Mouse (Mus musculus) cerebellum, adult 18-20 months (tissue): Measurements from ENCODE around the gene Mrnip.
A peak's percentile ranks its signal among the peaks of the same experiment; 100 is the strongest.

Source experiments
- DNase-seq, 2 experiments: peaks; one replicate each; pipeline ENCODE4 v3.0.0; 2021

Mrnip gene

DNA sequence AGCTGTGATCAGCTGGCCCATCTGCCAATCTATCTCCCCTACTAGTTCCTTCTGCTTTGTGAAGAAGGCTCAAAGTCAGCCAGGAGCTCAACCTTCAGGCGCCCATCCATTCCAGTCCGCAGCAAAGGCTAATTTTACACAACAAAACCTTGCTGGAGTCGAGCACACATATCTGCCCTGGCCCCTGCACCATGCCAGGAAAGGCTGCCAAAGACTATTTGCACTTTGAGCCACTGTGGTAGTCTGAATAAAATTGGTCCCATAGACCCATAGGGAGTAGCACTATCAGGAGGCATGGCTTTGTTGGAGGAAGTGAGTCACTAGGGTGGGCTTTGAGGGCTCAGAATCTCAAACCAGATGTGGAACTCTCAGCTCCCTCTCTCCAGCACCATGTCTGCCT is 31.2 kb downstream of the Mrnip start:
- DNase-seq, result no peak

DNA sequence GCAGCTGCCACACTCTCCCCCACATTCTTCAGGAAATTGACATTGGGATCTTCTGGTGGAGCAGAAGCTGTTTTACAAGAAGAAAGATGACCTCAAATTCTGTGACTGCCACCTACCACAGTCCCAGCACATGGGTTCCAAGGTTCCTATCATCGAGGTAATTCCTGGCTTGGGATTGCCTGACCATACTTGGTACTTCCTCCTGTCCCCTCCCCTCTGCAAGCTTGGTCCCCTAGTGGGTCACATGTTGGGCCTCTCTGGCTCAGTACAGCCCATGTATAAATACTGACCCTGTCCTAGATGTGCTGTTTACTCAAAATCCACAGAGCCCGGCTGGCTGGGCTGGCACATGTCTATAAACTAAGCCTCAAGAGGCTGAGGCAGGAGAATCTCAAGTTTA is 31.8 kb downstream of the Mrnip start:
- DNase-seq, result no peak

DNA sequence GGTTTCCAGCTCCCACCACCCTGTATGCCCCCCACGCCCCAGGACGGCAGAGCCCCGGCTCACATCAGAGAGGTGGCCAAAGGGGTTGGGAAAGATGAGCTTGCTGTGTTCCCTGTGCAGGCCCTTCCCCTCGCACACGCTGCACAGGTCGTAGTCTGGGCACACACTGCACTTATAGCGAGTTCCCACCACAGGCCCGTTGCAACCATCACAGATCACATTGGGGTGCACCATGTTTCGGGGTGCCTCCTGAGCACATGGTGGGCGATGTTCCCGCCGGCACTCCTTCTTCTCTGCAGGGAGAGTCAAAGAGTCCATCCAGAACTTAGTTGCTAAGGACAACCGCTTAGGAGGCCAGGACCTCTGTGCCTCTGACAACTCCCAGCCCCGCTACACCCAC is 33.1 kb downstream of the Mrnip start:
- DNase-seq, result no peak

DNA sequence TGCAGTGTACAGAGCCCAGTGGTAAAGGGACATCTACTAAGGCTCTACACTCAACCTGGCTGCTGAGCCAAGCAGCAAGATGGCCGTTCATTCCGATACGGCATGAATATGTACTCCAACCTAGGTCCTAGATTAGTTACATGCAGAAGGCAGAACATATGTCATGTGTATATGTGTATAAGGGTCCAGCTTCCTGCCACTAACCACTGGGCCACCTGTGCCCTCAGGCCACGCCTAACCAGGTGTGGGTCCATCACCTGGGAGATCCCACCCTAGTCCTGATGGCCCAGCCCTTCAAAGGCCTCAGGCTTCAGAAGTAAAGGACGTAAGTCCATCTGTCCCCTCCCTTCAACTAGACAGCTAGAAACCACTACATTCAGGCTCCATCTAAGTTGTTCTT is 33.8 kb downstream of the Mrnip start:
- no peak for DNase-seq

DNA sequence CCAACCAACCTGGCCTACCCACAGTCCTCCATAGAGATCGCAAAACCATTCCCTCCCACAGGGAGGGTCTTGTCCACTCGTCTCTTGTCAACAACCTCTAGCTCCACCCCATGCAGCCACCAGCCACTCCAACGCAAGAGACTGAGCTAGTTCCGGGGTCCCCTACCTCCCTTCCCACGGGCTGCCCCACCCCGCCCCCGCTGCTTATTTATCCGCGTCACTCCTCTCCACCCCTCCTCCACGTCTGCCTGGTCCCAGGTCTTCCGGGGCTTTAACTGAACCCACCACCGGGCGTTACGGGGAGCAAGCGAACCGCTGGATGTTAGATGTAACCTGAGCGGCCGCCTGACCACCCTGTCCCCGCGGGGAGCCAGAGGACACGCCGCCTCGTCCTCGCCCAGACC is 35.9 kb downstream of the Mrnip start:
- peak; percentile 85 to 94 for DNase-seq

DNA sequence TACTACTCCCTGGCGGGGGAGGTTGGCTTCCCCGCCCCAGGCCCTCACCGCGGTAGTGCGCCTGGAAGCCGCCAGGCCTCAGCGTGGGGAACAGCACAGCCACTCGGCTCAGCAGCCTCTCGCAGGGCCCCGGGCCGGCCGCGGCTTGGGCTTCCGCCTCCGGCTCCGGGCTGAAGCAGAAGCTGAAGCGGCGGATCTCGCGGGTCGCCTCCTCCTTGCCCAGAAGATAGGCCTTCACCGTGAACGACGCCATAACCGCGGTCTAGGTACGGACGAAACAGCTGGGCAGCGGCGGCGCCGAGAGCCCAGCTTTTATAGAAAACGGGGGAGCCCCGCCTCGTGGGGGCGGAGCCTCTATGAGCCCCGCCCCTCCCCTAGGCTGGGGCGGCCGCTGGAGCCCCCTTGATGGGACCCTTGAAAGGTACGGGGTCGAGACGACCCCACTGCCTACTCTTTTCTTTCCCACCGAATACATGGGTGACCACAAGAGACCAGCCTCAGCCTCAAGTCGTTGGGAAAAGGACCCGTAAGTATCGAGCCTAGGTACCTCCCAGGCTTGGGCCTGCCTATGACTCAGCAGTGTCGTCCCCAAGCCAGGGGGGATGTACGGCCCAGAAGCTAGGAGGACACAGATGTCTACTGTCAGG is 36.4 kb downstream of the Mrnip start, which contains the start of the genes Sqstm1 and Mgat4b:
Gene Sqstm1 (minus strand): TSS at position 323 of the 647 bp plus-strand sequence.
Gene Mgat4b (plus strand): TSS at position 386 of the 647 bp plus-strand sequence.
- peak; percentile 59 to 86 for DNase-seq

DNA sequence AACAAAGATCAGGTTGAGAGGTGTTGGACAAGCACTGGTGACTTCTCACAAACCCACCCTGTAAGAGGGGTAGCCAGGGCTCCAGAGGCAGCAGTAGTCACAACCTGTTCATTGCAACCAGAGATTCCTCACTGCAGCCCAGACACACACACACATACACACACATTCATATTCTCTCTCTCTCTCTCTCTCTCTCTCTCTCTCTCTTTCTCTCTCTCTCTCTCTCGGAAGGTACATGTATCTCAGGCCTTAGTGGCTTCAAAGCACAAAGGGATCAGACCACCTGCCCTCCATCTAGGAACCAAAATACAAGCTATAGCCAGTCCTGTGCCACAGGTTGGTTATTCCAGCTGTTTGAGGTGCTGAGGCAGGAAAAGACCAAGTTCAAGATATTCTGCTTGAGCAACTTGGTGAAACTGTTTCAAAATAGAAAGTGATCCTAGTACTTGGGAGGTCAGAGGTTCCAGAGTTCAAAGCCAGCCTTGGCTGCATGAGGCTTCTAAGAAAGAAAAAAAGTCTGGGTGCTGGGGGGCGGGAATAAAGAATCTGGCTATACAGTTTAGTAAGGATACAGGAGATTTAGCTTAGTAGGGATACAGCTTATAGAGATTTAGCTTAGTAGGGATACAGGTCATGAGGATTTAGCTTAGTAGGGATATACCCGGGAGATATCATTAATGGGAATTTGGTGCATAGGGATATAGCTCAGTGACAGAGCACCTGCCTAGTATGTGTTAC is 37.2 kb downstream of the Mrnip start:
- no peak for DNase-seq

DNA sequence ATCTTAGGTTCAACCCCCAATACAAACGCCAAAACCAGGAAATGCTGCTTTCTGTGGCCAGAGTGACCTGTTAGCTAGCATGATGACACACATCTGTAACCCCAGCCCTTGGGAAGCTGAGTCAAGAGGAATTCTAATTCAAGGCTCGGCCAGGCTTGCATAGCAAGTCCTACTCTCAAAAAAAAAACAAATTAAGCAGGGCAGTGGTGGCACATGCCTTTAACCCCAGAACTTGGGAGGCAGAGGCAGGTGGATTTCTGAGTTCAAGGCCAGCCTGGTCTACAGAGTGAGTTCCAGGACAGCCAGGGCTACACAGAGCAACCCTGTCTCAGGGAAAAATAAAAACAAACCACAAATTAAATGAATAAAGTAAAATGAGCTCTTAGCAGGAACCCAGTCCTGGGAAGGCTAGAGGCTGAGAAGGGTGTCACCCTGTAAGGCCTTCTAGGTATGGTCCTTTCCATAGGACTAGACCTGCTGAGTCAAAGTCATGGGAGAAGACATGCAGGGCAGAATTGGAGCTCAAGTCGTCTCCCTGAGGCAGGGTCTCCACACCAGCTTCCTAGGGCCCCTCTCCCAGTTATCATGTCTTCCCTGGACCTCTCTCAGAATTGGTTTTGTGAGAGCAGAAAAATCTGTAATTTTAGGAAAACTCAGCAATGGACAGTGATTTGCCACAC is 38.0 kb downstream of the Mrnip start:
- no peak for DNase-seq

DNA sequence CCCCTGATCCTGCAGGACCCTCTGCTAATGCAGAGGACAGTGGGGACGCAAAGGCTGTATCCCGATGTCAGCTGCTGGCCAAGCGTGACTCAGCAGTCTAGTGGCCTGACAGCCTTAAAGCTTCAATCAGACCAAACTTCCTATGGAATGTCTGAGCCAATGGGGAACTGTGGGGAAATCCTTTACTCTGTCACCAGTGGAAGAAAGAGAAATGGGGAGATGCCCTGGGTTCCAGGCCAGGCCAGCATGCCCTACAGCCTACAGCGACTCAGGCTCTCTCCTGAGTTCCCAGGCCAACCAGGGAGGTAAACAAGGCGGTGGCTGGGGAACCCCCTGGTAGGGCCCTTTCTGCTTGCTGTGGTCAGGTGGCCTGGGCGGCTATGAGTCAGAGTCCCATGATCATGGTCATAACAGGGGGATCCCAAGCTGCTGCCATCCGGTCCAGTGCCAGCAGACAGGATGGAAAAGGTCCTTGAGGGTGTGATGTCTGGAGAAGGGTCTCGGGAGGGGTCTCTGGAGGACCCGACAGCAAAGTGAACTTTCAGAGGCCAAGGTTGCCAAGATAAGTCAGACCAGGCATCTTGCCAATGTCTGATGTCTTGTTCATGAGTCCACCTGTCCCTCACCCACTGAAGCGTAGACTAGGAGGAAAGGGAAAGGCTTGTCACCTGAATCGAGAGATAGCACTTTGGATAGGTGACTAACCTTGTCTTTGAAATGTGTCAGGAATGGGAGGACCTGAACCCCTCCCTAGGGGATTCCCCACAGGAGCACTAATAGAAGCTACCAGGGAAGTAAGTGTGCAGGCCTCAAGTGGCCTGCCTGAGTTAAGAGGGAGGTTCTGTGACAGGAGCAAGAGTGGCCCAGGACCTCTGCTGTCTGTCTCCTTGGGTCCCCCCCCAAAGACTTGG is 38.9 kb downstream of the Mrnip start:
- DNase-seq, result peak; percentile 62 to 73

DNA sequence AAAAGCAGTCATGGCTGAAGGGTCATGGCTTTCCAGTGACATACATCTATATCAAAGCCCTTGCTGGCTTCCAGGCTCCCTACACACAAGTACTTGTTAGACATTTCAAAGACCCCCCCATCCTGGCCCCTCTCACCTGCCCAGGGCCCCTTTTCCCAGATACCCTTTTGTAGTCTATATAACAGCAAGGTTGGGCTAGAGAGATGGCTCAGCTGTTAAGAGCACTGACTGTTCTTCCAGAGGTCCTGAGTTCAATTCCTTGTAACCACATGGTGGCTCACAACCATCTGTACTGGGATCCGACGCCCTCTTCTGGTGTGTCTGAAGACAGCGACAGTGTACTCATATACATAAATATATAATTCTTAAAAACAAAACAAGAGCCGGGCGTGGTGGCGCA is 40.4 kb downstream of the Mrnip start:
- no peak for DNase-seq

DNA sequence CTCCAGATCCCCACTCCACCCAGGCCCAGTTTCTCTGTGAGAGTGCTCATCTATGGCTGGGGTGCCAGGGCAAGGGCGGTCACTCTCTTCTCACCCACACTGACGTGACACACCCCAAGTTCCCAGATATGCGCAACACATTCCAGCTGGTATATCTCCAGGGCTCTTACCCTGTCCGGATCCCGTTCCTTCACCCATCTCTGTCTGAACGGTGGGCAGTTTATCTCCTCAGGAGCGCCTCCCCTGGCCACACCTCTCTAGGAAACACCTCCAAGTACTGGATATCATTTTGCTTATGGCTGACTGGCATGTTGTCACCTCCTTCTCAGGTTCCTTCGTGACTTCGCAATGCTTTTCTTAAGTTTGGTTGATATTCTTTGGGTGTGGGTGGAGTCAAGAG is 41.4 kb downstream of the Mrnip start:
- no peak for DNase-seq

DNA sequence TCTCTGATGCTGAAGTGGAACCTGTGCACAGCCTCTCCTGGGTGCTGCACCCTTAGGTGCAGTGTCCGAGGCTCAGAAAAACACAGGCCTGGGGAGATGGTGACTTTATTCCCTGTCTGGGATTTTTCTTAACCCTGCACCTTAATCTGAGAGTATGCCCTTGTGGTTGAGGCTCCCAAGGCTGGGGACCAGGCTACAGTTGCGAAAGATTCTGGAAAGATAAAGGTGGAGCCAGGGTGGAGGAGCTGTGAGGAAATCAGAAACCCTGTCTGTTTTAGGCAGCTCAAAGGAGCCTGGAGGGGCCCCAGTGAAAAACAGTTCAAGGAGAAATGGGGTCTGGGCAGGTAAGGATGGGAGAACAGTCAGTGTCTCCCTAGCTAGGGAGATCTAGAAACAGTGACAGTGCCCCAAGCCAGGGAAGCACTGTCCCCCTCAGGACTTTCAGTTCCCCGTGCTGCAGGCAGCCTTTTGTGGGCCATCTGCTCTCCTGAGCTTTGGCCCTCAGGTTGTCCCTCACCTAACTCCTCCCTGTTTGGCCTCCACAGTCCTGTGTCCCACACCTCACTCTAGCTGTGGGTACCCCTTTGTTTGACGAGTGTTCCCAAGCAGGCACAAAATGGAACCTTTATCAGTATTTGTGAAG is 42.6 kb downstream of the Mrnip start:
- DNase-seq, result no peak

DNA sequence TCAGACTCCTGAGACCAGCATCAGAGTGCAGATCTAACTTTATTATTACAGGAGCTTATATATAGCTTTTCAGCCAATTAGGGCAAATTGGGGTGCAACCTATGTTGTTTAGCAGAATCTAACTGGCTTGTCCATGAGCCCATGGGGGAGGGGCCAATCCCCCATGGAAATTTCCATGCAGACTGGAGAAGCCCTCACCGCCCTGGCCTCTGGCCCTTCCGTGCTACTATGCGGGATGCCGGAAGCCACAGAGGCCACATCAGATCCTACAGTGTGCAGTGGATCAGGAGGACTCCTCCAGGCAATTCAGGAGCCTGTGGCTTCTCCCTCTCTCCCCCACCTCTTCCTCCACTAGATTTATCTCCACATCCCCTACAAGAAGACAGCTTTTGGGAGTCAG is 43.6 kb downstream of the Mrnip start:
- DNase-seq, result no peak

DNA sequence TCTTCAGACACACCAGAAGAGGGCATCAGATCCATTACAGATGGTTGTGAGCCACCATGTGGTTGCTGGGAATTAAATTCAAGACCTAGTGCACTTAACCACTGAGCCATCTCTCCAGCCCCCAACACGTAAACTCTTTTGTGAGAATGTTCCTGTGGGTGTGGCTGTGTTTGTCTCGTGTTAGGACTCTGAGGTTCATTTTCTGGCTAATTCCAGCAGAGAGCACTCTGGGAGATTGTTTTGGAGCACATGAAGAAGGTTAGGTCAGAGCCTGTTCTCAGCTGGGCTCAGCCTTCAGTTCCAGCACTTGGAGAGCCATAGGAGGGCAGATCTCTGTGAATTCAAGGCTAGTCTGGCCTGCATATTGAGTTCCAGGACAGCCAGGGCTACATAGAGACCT is 45.6 kb downstream of the Mrnip start:
- no peak for DNase-seq

DNA sequence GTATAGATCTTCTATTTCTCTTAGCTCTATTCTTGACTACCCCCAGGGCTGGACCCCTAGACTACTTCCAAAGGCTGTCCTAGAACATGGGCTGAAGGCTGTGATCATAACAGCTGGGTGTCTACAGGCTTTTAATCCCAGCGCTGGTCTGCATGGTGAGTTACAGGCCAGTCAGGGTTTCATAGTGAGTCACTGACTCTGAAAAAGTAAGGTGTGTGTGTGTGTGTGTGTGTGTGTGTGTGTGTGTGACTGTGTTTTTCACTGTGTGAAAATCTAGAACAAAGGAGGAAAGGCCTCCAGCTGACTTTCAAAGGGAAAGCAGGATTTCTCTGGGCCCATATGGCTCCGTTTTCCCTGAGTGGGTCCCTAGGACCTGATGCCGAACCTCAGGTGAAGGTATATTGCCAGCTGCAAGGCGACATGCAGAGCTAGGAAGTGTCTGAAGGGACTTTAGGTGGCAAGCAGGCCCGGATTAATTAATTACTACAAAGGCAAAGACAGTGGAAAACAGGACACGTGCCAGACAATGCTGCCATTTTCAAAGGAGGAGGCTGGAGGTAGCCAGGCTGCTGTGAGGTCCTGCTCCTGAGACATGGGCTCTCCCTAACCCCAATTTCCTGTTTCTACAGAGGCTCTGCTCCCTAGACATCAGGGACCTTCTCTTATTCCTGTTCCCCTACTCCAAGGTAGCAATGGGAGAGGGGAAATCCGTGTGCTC is 48.5 kb downstream of the Mrnip start:
- DNase-seq, result no peak

DNA sequence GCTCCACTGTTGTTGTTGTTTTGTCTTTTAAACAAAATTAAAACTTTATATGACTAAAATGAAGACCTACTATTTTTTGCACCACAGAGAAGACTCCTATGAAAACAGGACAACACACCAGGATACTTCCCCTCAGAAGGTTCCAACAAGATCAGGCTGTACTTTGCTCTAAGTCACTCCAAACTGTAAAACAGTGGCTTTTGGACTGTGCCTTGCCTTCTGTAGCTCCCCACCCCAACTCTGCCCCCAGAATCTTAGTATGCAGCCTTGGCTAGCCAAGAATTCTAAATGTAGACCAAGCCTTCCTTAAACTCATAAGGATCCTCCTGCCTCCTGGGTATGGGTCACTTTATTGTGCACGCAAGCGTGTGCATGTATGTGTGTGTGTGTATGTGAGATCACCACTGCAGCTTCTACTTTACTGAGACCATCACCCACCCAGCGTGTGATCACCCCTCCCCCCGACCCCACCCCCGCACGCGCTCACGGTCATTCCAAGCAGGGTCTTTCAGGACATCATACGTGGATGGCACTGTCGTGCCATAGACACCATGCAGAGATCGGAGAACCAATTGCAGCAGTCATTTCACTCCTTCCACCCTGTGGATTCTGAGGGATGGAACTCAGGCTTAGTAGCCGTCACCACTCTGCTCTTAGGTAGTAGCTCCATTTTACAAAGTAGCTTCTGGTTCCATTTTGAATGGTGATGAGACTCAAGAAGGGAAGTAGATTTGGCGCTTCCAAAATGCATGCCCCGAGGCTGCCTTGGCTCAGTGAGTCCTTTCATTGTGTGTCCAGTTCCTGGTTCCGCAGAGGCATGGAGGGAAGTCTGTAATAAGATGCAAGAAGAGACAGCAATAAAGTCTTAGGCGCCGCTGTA is 49.8 kb downstream of the Mrnip start:
- DNase-seq, result no peak

DNA sequence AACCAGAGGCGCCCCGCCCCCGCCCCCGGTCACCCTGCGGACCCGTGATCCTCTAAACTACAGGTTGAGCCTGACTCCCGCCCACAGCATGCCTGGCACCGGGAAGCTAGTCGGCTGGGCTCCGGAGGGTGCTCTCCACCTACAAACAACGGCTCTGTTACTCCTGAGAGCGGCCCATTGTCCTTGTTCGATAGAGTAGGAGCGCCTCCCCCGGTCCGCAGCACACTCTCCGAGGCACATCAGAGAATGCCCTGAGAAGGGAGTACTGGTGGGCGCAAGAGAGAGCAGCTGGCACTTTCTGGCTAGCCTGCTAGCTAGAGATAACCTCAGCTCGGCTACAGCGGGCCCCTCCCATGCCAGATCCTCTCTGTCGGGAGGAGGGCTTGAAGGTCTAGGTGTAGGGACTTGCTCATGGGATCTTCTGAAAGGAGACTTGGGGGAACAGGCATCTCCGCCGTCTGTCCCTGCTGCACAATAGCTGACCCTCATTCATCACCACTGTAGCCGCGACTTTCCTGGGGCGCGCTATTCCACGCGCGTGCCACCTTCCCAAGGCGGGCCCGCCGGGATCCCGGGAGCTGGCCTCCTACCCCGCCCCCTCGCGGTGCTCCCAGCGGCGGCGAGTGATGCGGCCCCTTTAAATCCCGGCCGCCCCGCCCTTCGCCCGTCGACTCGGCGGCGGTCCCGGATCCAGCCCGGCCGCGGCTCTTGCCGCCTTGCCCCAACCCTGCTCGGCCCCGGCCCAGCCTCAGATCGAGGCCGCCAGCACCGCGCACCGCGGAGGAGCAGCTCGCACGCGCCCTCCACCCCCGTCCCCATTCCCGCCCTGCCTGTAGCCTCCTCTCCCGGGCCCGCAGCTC is 50.7 kb downstream of the Mrnip start:
- peak; percentile 90 to 96 for DNase-seq

DNA sequence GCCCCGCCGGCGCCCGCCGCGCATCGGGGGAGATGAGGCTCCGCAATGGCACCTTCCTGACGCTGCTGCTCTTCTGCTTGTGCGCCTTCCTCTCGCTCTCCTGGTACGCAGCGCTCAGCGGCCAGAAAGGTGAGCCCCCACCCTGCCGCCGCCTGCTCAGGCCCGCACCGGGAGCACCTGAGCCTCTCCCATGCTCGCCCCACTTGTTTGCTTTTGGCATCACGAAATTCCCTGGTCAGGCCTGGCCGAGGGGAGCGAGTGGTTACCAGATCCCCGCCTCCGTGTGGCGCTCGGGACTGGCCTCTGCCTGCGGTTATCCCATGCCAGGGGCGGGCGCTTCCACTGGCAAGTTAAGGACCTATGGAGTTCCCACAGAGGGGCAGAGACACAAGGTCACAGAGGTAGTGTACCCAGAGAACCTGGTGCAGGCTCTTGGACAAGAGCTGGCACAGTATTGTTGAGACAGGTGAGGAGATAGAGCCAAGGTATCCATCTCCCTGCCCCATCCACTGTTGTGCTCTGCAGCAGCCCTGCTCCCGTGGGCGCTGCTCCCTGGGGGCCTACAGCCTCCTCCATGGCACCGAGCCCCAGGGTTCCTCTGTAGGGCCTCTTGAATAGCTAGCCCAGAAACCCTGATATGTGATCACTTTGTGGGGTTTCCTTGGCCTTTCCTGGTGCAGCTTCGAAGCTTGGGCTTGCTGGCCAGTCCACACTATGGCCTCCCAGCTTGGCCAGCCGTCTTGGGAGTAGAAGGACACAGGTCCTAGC is 51.6 kb downstream of the Mrnip start:
- peak; percentile 64 to 68 for DNase-seq

DNA sequence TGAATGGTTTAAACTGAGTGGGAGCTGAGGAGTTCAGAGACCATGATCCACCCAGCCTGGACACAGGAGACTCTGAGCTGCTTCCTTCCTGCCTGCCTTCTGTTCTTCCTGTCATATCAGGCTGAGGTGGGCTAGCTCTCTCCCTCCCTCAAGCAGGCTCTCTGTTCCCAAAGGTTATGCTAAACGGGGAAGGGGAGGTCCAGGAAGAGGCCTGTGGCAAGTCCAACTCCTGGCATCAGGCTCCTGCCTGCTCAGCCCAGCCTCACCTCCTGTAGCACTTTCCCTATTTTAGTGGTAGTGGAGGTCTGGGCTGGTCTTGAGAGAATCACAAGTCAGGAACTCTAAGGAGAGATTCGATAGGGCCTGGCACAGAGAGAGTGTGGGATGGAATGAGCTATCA is 52.2 kb downstream of the Mrnip start:
- DNase-seq, result no peak
